Mouse (Mus musculus): ENCODE data around the gene Galnt5. TPM values are rescaled to one million over a fixed set of nuclear protein-coding genes. Genes with fewer than 3 reads are reported as not detected.

Gene Galnt5
- not detected in 2 replicates for polyA plus RNA-seq (2021; fragmentation: Nextera tagmentation)
- long read RNA-seq, experiment 1, result 0 reads
- long read RNA-seq, experiment 2, partial matches to known transcripts, result 0 of 1 reads
- long read RNA-seq, experiment 2, other reads (novel, unspliced or antisense), result 1 of 1 reads

DNA sequence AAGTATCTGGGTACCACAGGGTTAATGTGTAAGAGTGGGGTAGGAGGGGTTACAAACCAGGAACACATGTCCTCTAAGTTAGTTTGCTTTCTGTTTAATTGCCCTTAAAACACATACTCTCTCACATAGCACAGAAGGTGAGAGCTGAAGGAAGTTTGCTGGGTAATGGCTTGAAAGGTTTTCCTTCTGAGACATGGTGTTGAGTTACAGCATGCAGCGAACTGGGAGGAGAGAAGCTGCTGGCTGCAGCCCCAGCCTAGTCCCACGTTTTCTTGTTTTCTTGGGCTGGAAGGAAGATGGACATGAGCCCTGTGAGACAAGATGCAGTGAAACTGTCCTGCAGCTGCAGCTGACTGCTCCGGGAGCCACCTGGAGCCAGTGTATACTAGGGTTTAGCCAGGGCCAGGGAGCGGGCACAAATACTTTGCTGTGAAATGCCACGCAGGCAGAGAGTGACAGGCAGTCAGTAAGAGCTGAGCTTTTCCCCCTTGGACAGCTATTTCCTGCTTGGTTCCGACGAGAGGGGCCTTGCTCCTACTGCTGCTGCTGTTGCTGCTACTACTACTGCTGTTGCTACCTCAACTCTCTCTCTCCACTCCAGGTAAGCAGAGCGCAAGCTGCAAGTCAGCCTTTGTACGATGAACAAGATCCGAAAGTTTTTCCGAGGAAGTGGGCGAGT, at the start of gene Galnt5:
Galnt5 (plus strand) TSS at position 133 of the 679 bp plus-strand sequence.

GRCm38 (mm10) chr2:58052821-58053581, 55.3 kb downstream of the Galnt5 start, which contains the start of gene Ermn:
Ermn (minus strand) TSS chr2:58052864.

Other genes with a start within 250 kb of the Galnt5 start
- gene Ermn, start 55.0 kb downstream of the Galnt5 start, polyA plus RNA-seq (2021; fragmentation: Nextera tagmentation), result 27.8 and 37.8 TPM in 2 replicates
- gene Cytip, start 197.6 kb downstream of the Galnt5 start, polyA plus RNA-seq (2021; fragmentation: Nextera tagmentation), result 0.09 and 0.11 TPM in 2 replicates